Mouse (Mus musculus) testis, adult 2 months (tissue): ENCODE results near the gene Il2rb.

Experiments
- CTCF ChIP-seq: fragments of 200-500 bp; IDR thresholded peaks from 2 replicates; pipeline ENCODE4 v1.5.1; 2012; ENCODE audit warnings: low read depth, mild to moderate bottlenecking, inconsistent platforms, low read length, moderate library complexity; ENCODE audit not compliant: control insufficient read depth, insufficient read depth, insufficient replicate concordance
- POLR2A ChIP-seq: fragments of 200-500 bp; IDR thresholded peaks from 2 replicates; pipeline ENCODE4 v1.6.1; 2012; ENCODE audit warnings: low read depth, mild to moderate bottlenecking, inconsistent platforms, low read length, moderate library complexity; ENCODE audit not compliant: control insufficient read depth

DNA sequence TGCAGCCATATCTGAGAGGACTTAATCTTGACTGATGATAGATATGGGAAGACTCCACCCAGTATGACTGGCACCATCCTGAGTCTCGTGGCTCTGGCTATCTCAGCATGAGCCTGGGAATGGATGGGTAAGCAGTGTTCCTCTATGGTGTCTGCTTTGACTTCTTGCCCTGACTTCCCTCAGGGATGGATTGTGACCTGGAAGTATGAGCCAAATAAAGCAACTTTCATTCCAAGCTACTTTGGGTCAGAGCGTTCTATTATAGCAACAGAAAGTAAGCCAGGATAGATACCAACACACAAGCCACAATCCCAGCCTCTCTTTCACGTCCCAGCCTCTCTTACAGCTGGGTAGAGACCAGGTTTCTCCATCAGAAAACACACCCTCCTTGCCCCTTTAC lies 10.5 kb upstream of the Il2rb start:
- TF ChIP-seq CTCF (no peak), POLR2A (no peak)
